Comparison of ENCODE assay signal across 20 mouse cellular contexts in genomic region chr6:71360221-71360620, GRCm38 (mm10). TPM values are rescaled to one million over a fixed set of nuclear protein-coding genes. Genes with fewer than 3 reads are reported as not detected.
"Had no signal": no experiment of that assay in that cellular context is flagged by ENCODE, and none has a peak within 500 bp of the region (broad histone marks: within the 10 kb centered on the region; RNA-seq: fewer than 3 reads in every experiment).

No protein-coding gene starts in this region.

- H3K36me3 ChIP-seq: liver, embryonic 12.5 days; midbrain, embryonic 10.5 days; midbrain, embryonic 12.5 days; neural tube, embryonic 13.5 days; neural tube, embryonic 15.5 days; stomach, embryonic 15.5 days had no signal

- H3K27ac ChIP-seq: liver, embryonic 12.5 days; liver, embryonic 14.5 days; midbrain, embryonic 10.5 days; midbrain, embryonic 12.5 days; neural tube, embryonic 13.5 days; neural tube, embryonic 15.5 days; stomach, embryonic 15.5 days; stomach, postnatal 0 days had no signal

- H3K4me3 ChIP-seq: liver, embryonic 12.5 days; midbrain, embryonic 10.5 days; midbrain, embryonic 12.5 days; myocyte; neural tube, embryonic 13.5 days; neural tube, embryonic 15.5 days; stomach, embryonic 15.5 days had no signal

- DNase-seq: lung, adult 18-20 months; lung, embryonic 14.5 days; lung, postnatal 10 days; lung, postnatal 4 days; midbrain, embryonic 14.5 days; right cerebral cortex, postnatal 14 days had no signal

- H3K27me3 ChIP-seq: liver, embryonic 12.5 days; midbrain, embryonic 12.5 days; neural tube, embryonic 13.5 days; neural tube, embryonic 15.5 days; stomach, embryonic 15.5 days had no signal

- H3K4me1 ChIP-seq: liver, embryonic 12.5 days; midbrain, embryonic 10.5 days; midbrain, embryonic 12.5 days; neural tube, embryonic 13.5 days; neural tube, embryonic 15.5 days; stomach, embryonic 15.5 days had no signal

RNA-seq across cellular contexts. Expression of gene Cd8a, which starts 13.0 kb away (rescaled TPM):
- total RNA-seq: megakaryocyte-erythroid progenitor cell, adult 5-6 weeks had no signal
- polyA plus RNA-seq: liver, embryonic 12.5 days; liver, embryonic 14.5 days; liver, embryonic 16.5 days; lung, embryonic 14.5 days; midbrain, embryonic 10.5 days; midbrain, embryonic 12.5 days; midbrain, embryonic 14.5 days; midbrain, embryonic 16.5 days; myocyte; neural tube, embryonic 11.5 days; neural tube, embryonic 13.5 days; neural tube, embryonic 15.5 days; stomach, postnatal 0 days had no signal

RNA-seq across cellular contexts. Expression of gene Cd8b1, which starts 37.6 kb away (rescaled TPM):
- total RNA-seq: megakaryocyte-erythroid progenitor cell, adult 5-6 weeks had no signal
- polyA plus RNA-seq: liver, embryonic 12.5 days; liver, embryonic 14.5 days; lung, embryonic 14.5 days; midbrain, embryonic 12.5 days; midbrain, embryonic 14.5 days; midbrain, embryonic 16.5 days; myocyte; neural tube, embryonic 11.5 days; neural tube, embryonic 13.5 days; neural tube, embryonic 15.5 days; stomach, postnatal 0 days had no signal

RNA-seq across cellular contexts. Expression of gene Smyd1, which starts 38.2 kb away (rescaled TPM):
- total RNA-seq: megakaryocyte, adult 5-6 weeks; megakaryocyte-erythroid progenitor cell, adult 5-6 weeks had no signal
